Mouse (Mus musculus): ENCODE data around the gene Wfdc1.

The Wfdc1 gene

DNA sequence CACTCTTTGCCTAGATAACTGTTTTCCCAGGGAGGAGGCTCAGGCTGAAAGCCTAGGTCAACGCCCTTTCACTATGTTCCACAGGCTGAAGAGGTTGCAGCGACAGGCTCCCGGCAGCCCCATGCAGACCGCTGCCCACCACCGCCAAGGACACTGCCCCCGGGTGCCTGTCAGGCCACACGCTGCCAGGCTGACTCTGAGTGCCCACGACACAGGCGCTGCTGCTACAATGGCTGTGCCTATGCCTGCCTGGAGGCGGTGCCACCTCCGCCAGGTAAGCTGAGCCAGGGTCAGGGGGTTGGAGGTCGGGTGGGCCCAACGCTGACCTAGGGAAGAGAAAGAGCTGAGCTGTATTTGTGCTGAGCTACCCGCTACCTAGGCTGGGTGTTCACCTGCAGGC, 13.0 kb downstream of the Wfdc1 start:
- in situ Hi-C loops (cut with MboI; ENCODE audit: low sequenced_read_pairs) = no loop called here

DNA sequence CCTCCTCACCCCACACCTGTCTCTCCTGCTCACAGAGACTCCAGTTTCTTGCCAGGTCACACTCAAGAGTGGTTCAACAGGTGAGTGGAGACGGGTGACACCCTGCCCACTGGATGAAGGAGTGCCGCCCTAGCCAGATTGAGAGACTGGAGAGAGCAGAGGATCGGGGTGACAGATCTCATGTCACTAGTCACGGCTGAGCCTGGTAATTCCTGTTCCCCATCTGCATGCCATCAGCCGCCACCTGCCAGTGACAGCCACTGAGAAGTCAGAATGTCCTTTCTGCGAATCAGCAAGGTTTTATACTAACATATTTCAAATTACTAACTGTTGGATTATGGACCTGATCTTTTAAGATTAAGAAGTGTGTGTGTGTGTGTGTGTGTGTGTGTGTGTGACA, 24.4 kb downstream of the Wfdc1 start:
- in situ Hi-C loops (cut with MboI; ENCODE audit: low sequenced_read_pairs) = no loop called here

GRCm38 (mm10) chr8:119691989-119692388, 25.8 kb downstream of the Wfdc1 start:
- in situ Hi-C loops (cut with MboI; ENCODE audit: low sequenced_read_pairs) = no loop called here

DNA sequence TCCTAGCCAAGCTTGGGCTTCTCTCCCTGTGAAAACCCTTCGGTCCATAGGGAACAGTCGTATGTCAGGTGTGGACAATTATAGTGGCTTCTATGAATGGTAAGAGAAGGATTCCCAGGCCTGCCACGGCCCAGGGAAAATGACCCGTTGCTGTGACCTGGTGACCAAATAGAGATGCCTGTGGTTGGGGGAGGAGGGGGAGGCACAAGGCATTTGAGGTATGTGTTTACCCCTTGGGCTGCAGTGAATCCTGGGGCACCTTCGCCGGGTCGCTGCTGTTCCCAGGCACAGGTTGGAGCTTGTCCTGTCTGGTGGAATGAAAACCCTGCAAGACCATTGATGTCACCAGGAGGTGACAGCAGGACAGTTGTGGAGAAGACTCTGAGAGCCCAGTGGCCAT, 28.5 kb downstream of the Wfdc1 start:
- in situ Hi-C loops (cut with MboI; ENCODE audit: low sequenced_read_pairs) = no loop called here

GRCm38 (mm10) chr8:119697163-119697562, 31.0 kb downstream of the Wfdc1 start:
- in situ Hi-C loops (cut with MboI; ENCODE audit: low sequenced_read_pairs) = no loop called here

DNA sequence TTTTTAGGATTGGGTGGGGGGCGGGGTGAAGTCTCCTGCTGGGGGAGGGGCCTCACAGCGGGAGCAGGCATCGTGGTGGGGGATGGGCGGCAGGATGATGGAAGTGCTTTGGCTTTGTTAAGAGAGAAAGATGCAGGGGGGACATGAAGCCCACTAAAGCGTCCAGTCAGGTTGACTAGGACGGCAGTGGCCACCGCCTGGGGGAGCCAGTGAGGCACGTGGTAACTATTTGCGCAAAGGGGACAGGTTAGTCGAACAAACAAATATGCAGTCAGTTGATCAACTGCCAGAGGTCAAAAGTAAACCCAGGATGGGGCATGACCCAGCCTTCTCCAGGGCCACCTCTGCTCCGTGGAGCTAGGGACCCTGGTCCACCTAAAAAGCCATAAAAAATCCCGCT, 32.8 kb downstream of the Wfdc1 start:
- in situ Hi-C loops (cut with MboI; ENCODE audit: low sequenced_read_pairs) = no loop called here

GRCm38 (mm10) chr8:119699549-119700134, 33.5 kb downstream of the Wfdc1 start, which contains the start of gene Atp2c2:
Atp2c2 (plus strand) TSS chr8:119700009.
- in situ Hi-C loops (cut with MboI; ENCODE audit: low sequenced_read_pairs) = no loop called here

DNA sequence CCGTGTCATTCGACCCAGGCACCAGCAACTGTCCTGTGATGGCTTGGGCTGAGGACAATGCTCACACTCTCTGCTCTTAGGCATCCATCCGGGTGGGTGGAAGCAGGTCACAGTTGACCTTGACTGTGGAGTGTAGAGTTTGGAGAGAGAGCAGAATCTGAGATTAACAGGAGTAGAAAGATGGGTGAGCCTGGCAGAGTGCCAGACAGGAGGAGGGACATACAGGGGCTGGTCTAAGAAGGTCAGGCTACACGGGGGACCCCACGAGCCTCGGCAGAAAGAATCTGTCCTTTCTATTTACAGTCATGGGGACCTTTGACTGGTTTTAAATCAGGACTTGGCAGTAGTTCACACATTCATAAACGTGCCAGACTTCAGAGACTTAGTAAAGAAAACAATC, 36.8 kb downstream of the Wfdc1 start:
- in situ Hi-C loops (cut with MboI; ENCODE audit: low sequenced_read_pairs) = no loop called here

- in situ Hi-C loops (cut with MboI; ENCODE audit: low sequenced_read_pairs) = no loop called here
Observed at GRCm38 (mm10) chr8:119707146-119707545, 41.0 kb downstream of the Wfdc1 start.

- in situ Hi-C loops (cut with MboI; ENCODE audit: low sequenced_read_pairs) = no loop called here
Observed at GRCm38 (mm10) chr8:119708471-119708870, 42.3 kb downstream of the Wfdc1 start.

- in situ Hi-C loops (cut with MboI; ENCODE audit: low sequenced_read_pairs) = no loop called here
Observed at GRCm38 (mm10) chr8:119708878-119709702, 42.9 kb downstream of the Wfdc1 start.

GRCm38 (mm10) chr8:119709703-119710093, 43.5 kb downstream of the Wfdc1 start:
- in situ Hi-C loops (cut with MboI; ENCODE audit: low sequenced_read_pairs) = no loop called here

- in situ Hi-C loops (cut with MboI; ENCODE audit: low sequenced_read_pairs) = no loop called here
Observed at GRCm38 (mm10) chr8:119712226-119712625, 46.1 kb downstream of the Wfdc1 start.

- in situ Hi-C loops (cut with MboI; ENCODE audit: low sequenced_read_pairs) = no loop called here
Observed at GRCm38 (mm10) chr8:119713421-119713820, 47.3 kb downstream of the Wfdc1 start.

GRCm38 (mm10) chr8:119715221-119715620, 49.1 kb downstream of the Wfdc1 start:
- in situ Hi-C loops (cut with MboI; ENCODE audit: low sequenced_read_pairs) = no loop called here

GRCm38 (mm10) chr8:119716730-119717299, 50.6 kb downstream of the Wfdc1 start:
- in situ Hi-C loops (cut with MboI; ENCODE audit: low sequenced_read_pairs) = no loop called here

DNA sequence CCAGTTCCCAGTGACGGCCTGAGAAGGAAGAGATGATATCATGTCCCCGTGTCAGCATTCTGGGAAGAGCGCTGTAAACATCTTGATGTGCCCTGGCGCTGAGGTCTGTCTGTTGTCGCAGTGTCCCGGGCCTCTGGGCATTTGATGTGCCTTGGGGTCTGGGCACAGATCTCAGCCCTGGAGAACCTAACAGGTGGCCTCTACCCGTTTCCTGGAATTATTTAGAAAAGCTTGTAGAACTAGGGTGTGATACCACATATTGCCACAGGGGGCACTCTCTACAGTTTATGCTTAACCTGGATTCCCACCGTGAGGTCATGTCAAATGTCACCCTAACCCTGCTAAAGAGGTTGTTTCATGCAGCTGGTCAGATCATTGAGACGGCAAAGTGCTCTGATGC, 51.6 kb downstream of the Wfdc1 start:
- in situ Hi-C loops (cut with MboI; ENCODE audit: low sequenced_read_pairs) = no loop called here

- in situ Hi-C loops (cut with MboI; ENCODE audit: low sequenced_read_pairs) = no loop called here
Observed at GRCm38 (mm10) chr8:119719011-119719501, 52.9 kb downstream of the Wfdc1 start.

- in situ Hi-C loops (cut with MboI; ENCODE audit: low sequenced_read_pairs) = no loop called here
Observed at GRCm38 (mm10) chr8:119722348-119722747, 56.2 kb downstream of the Wfdc1 start.

DNA sequence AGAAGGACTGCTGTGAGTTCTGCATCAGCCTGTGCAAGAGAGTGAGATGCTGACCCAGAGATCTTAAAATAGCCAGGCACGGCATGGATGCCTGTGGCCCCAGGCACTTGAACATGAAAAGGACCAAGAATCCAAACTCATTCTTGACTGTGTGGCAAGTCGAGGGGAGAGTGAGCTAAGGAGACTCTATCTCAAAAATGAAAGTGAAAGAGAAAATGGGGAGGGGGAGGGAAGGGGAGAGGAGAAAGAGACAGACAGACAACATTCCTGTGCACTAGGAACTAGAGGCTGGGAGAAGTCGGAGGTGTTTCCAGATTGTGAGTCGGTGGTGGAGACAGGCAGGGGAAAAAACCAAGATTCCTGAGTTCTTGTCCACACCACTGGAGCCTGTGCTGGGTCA, 57.5 kb downstream of the Wfdc1 start:
- in situ Hi-C loops (cut with MboI; ENCODE audit: low sequenced_read_pairs) = no loop called here

DNA sequence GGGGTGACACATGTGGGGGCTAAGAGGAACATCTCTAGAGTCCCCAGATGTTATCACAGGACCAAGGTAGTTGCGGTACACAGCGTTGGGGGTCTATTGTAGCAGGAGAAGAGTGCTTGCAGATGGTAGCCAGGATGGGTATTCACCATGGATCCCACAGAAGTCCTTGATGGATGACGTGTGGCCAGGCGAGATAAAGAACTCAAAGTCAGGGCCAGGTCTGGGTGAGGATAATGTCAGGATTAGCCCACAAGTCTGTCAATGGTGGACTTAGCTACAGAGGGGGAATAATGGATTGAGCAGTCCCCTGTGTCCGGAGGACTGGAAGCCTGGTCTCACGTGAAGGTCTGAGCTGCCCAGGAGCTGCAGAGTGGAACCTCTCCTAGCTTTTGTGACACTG, 58.4 kb downstream of the Wfdc1 start:
- in situ Hi-C loops (cut with MboI; ENCODE audit: low sequenced_read_pairs) = no loop called here

GRCm38 (mm10) chr8:119727093-119727492, 60.9 kb downstream of the Wfdc1 start:
- in situ Hi-C loops (cut with MboI; ENCODE audit: low sequenced_read_pairs) = no loop called here
